Mouse (Mus musculus) testis, adult 2 months (tissue): ENCODE measurements around the gene Il22ra2. TPM values are rescaled to one million over a fixed set of nuclear protein-coding genes. Genes with fewer than 3 reads are reported as not detected.

Experiments used
- H3K27ac ChIP-seq: fragments of 200-500 bp; 2 replicates; pipeline ENCODE4 v1.5.1; 2012; ENCODE audit warnings: low read depth, low read length; ENCODE audit not compliant: control insufficient read depth, insufficient read depth
- H3K27me3 ChIP-seq: fragments of 200-500 bp; 2 replicates; pipeline ENCODE4 v1.6.1; 2012; ENCODE audit warnings: mild to moderate bottlenecking, low read length, moderate library complexity; ENCODE audit not compliant: control insufficient read depth, insufficient read depth
- H3K36me3 ChIP-seq: fragments of 200-500 bp; 2 replicates; pipeline ENCODE4 v1.6.1; 2012; ENCODE audit warnings: mild to moderate bottlenecking, low read length; ENCODE audit not compliant: control insufficient read depth, insufficient read depth
- H3K4me1 ChIP-seq: fragments of 200-500 bp; 2 replicates; pipeline ENCODE4 v1.6.1; 2012; ENCODE audit warnings: low read length; ENCODE audit not compliant: control insufficient read depth, insufficient read depth
- H3K4me3 ChIP-seq: fragments of 200-500 bp; 2 replicates; pipeline ENCODE4 v1.5.1; 2012; ENCODE audit warnings: low read depth, mild to moderate bottlenecking, low read length, moderate library complexity, mixed read lengths; ENCODE audit not compliant: control insufficient read depth
- CTCF ChIP-seq: fragments of 200-500 bp; IDR thresholded peaks from 2 replicates; pipeline ENCODE4 v1.5.1; 2012; ENCODE audit warnings: low read depth, mild to moderate bottlenecking, inconsistent platforms, low read length, moderate library complexity; ENCODE audit not compliant: control insufficient read depth, insufficient read depth, insufficient replicate concordance
- POLR2A ChIP-seq: fragments of 200-500 bp; IDR thresholded peaks from 2 replicates; pipeline ENCODE4 v1.6.1; 2012; ENCODE audit warnings: low read depth, mild to moderate bottlenecking, inconsistent platforms, low read length, moderate library complexity; ENCODE audit not compliant: control insufficient read depth
- polyA plus RNA-seq: library from polyadenylated mRNA; depleted of rRNA; stranded (reverse); fragments of >200 nt; gene quantifications from 2 replicates; pipeline ENCODE4 v1.2.3, GENCODE M21; 2012; rRNA removed

Il22ra2 gene
- not detected in 2 replicates for polyA plus RNA-seq

- H3K27ac ChIP-seq = no peak within 1 kb of the TSS
- no peaks in the 10 kb centered on the region for H3K27me3 ChIP-seq
- no peaks in the 10 kb centered on the region for H3K4me1 ChIP-seq
- no peaks in the 10 kb centered on the region for H3K36me3 ChIP-seq
- no peak within 1 kb of the TSS for H3K4me3 ChIP-seq
- TF ChIP-seq POLR2A (no peak), CTCF (no peak)
These were observed at the start of gene Il22ra2 for GRCm38 (mm10) chr10:19621408-19622048. Gene Il22ra2 (plus strand): TSS chr10:19621998.

GRCm38 (mm10) chr10:19577571-19577970 lies 44.2 kb upstream of the Il22ra2 start:
- H3K27me3 ChIP-seq = no peaks in the 10 kb centered on the region
- H3K4me1 ChIP-seq = no peaks in the 10 kb centered on the region
- no peak for TF ChIP-seq CTCF
- no peak overlapping the region for H3K27ac ChIP-seq
- H3K36me3 ChIP-seq = no peaks in the 10 kb centered on the region
- H3K4me3 ChIP-seq = no peak overlapping the region

- no peaks in the 10 kb centered on the region for H3K27me3 ChIP-seq
- no peaks in the 10 kb centered on the region for H3K4me1 ChIP-seq
- TF ChIP-seq CTCF (no peak), POLR2A (no peak)
- no peak overlapping the region for H3K4me3 ChIP-seq
- H3K36me3 ChIP-seq = no peaks in the 10 kb centered on the region
- H3K27ac ChIP-seq = no peak overlapping the region
These were observed 43.8 kb upstream of the Il22ra2 start for GRCm38 (mm10) chr10:19578001-19578400.

GRCm38 (mm10) chr10:19578409-19578986 lies 43.3 kb upstream of the Il22ra2 start:
- Histone ChIP-seq H3K36me3 (no peaks in the 10 kb centered on the region), H3K4me1 (no peaks in the 10 kb centered on the region), H3K27ac (no peak overlapping the region), H3K27me3 (no peaks in the 10 kb centered on the region), H3K4me3 (no peak overlapping the region)
- TF ChIP-seq CTCF (no peak), POLR2A (no peak)

GRCm38 (mm10) chr10:19580660-19581059 lies 41.1 kb upstream of the Il22ra2 start:
- TF ChIP-seq CTCF = no peak
- TF ChIP-seq POLR2A = no peak

GRCm38 (mm10) chr10:19581844-19582582 lies 39.8 kb upstream of the Il22ra2 start:
- Histone ChIP-seq H3K36me3 (no peaks in the 10 kb centered on the region), H3K4me3 (no peak overlapping the region), H3K27me3 (no peaks in the 10 kb centered on the region), H3K27ac (no peak overlapping the region), H3K4me1 (no peaks in the 10 kb centered on the region)
- no peak for TF ChIP-seq POLR2A
- TF ChIP-seq CTCF = no peak

More at GRCm38 (mm10) chr10:19580660-19581059, 41.1 kb upstream of the Il22ra2 start:
- H3K27ac ChIP-seq = no peak overlapping the region
- no peaks in the 10 kb centered on the region for H3K27me3 ChIP-seq
- no peak overlapping the region for H3K4me3 ChIP-seq
- H3K4me1 ChIP-seq = no peaks in the 10 kb centered on the region
- H3K36me3 ChIP-seq = no peaks in the 10 kb centered on the region

- no peak overlapping the region for H3K27ac ChIP-seq
- no peaks in the 10 kb centered on the region for H3K27me3 ChIP-seq
- no peak overlapping the region for H3K4me3 ChIP-seq
These were observed 38.9 kb upstream of the Il22ra2 start for GRCm38 (mm10) chr10:19582806-19583430.

More at GRCm38 (mm10) chr10:19582806-19583430, 38.9 kb upstream of the Il22ra2 start:
- H3K4me1 ChIP-seq = no peaks in the 10 kb centered on the region
- no peak for TF ChIP-seq POLR2A
- no peaks in the 10 kb centered on the region for H3K36me3 ChIP-seq
